Mouse (Mus musculus) forebrain, postnatal 0 days (tissue): Measurements from ENCODE around the gene Lysmd1. TPM values are rescaled to one million over a fixed set of nuclear protein-coding genes. Genes with fewer than 3 reads are reported as not detected.

Experiments
- ATAC-seq: fragments of 200-750 bp; cut with Nextera tagmentation; 2 replicates; pipeline ENCODE4 v1.8.0; 2017; ENCODE audit warnings: mild to moderate bottlenecking, moderate library complexity
- DNase-seq: peaks from one replicate; pipeline ENCODE4 v3.0.0-alpha.2; 2015
- H3K27ac ChIP-seq: fragments of 300-500 bp; sonication (generic); 2 replicates; pipeline ENCODE4 v1.5.1; 2014; ENCODE audit warnings: low read depth, mild to moderate bottlenecking, antibody characterized with exemption, low read length, moderate library complexity, mixed read lengths
- H3K27me3 ChIP-seq: fragments of 300-500 bp; sonication (generic); 2 replicates; pipeline ENCODE4 v1.6.1; 2014; ENCODE audit warnings: mild to moderate bottlenecking, low read length, mixed read lengths; ENCODE audit not compliant: insufficient read depth
- H3K36me3 ChIP-seq: fragments of 300-500 bp; sonication (generic); 2 replicates; pipeline ENCODE4 v1.6.1; 2014; ENCODE audit warnings: mild to moderate bottlenecking, moderate library complexity; ENCODE audit not compliant: insufficient read depth
- H3K4me1 ChIP-seq: fragments of 300-500 bp; sonication (generic); 2 replicates; pipeline ENCODE4 v1.6.1; 2014; ENCODE audit warnings: antibody characterized with exemption; ENCODE audit not compliant: insufficient read depth
- H3K4me2 ChIP-seq: fragments of 300-500 bp; sonication (generic); 2 replicates; pipeline ENCODE4 v1.6.1; 2014; ENCODE audit warnings: low read depth, mild to moderate bottlenecking, moderate library complexity
- H3K4me3 ChIP-seq: fragments of 300-500 bp; sonication (generic); 2 replicates; pipeline ENCODE4 v1.5.1; 2014; ENCODE audit warnings: low read depth, low read length, mixed read lengths
- H3K9ac ChIP-seq: fragments of 300-500 bp; sonication (generic); 2 replicates; pipeline ENCODE4 v1.6.1; 2014; ENCODE audit warnings: mild to moderate bottlenecking
- H3K9me3 ChIP-seq: fragments of 300-500 bp; sonication (generic); 2 replicates; pipeline ENCODE4 v1.6.1; 2016; ENCODE audit warnings: low read length
- CTCF ChIP-seq: sonication (generic); IDR thresholded peaks from 2 replicates; pipeline ENCODE4 v1.5.1; 2016; ENCODE audit warnings: antibody characterized with exemption, control low read depth, low read depth
- WGBS: fragments of 180-500 bp; shearing (Covaris S2); extraction: QIAGEN DNeasy Blood & Tissue Kit; methylation state at CpG from one replicate; pipeline ENCODE4 v1.1.7; 2014; 5-methylcytosine and 5-hydroxymethylcytosine counted together
- polyA plus RNA-seq: library from polyadenylated mRNA; unstranded; fragments of >200 nt; fragmentation: Nextera tagmentation; extraction: Ambion mirVana; gene quantifications from 2 replicates; pipeline ENCODE4 v1.2.1, GENCODE M21; 2015
- total RNA-seq: library from RNA; depleted of rRNA; stranded (reverse); fragments of >200 nt; gene quantifications from 2 replicates; pipeline ENCODE4 v1.2.3, GENCODE M21; 2014

Gene Lysmd1
- total and polyA plus RNA-seq, 2 experiments from 2014 or later: 39.2 to 45.8 TPM

DNA sequence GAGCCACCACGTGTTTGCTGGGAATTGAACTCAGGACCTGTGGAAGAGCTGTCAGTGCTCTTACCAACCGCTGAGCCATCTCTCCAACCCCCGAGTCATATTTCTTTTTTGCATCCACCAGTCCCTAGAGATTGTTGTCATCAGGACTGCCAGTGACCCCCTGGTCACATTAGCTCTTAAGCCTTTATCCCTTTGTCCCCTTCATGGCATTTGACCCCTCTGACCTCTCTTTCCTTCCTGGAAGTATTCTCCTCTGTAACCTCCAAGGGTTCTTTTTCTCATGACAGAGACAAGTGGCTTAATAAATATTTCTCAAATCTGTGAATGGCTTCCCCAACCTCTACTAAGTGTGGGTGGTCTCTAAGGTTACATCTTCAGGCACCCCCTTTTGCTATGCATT, 14.0 kb downstream of the Lysmd1 start:
- no peaks in the 10 kb centered on the region for H3K27me3 ChIP-seq
- no peak overlapping the region for H3K27ac ChIP-seq
- H3K4me1 ChIP-seq: no peaks in the 10 kb centered on the region
- no peak for TF ChIP-seq CTCF
- no peaks in the 10 kb centered on the region for H3K9me3 ChIP-seq
- no peaks in the 10 kb centered on the region for H3K36me3 ChIP-seq
- no peak overlapping the region for H3K4me3 ChIP-seq
- DNase-seq (no peak), ATAC-seq (no peak)
- WGBS: 66% methylated on average over 3 of the region's 3 CpGs
- H3K9ac ChIP-seq: no peak overlapping the region
- no peak overlapping the region for H3K4me2 ChIP-seq

DNA sequence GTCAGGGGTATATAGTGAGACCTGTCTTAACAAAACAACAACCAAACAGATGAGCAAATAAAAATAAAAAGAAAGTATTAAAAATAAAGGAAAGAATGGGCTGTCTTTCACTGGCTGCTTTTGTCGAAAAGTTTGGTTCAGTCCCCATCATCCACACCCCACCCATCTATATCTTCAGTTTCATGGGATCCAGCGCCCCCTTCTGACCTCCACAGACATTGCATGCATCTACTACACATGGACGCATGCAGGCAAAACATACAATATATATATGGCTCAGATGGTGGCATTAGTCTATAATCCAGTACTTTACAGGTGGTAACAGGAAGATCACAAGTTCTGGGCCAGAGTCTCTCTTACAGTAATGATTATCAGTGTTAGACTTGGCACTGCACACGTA, 20.0 kb downstream of the Lysmd1 start:
- Histone ChIP-seq H3K9me3 (no peaks in the 10 kb centered on the region), H3K4me1 (no peaks in the 10 kb centered on the region), H3K9ac (no peak overlapping the region), H3K27me3 (no peaks in the 10 kb centered on the region), H3K4me3 (no peak overlapping the region), H3K27ac (no peak overlapping the region), H3K4me2 (no peak overlapping the region), H3K36me3 (no peaks in the 10 kb centered on the region)
- 58% methylated on average over 4 of the region's 4 CpGs for WGBS
- DNase-seq (no peak), ATAC-seq (no peak; the same call in 1 of the 2 replicates)
- peak; percentile 55 for TF ChIP-seq CTCF

DNA sequence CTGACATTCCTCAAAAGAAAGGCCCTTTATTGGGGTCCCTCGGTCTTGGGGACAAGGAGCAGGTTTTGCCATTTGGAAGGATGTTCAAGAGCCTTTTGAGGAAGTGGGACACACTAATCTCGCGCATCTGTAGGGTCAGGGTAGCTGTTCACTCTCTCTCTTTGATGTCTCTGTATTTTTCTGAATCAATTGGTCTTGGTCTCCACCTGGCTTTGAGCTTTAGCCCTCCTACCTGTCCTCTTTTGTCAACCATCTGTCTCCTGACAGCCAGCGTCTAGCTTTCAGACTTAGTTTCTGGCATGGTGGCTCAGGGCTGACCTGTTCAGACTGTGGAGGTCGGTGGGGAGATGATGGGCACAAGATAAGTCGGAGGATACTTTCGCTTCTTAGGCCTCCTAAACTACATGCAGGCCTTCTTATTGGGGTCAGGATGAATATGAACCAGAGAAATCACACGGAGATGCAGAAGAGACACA, 25.7 kb downstream of the Lysmd1 start:
- Histone ChIP-seq H3K36me3 (peaks cover 5% of the 10 kb centered on the region; the same call in 1 of the 2 replicates), H3K9me3 (no peaks in the 10 kb centered on the region), H3K27me3 (no peaks in the 10 kb centered on the region), H3K27ac (0 out of 2 replicates have a peak overlapping the region, but pooled peaks have one; percentile 35), H3K4me3 (peak overlapping the region; percentile 95), H3K4me1 (peaks cover 19% of the 10 kb centered on the region), H3K4me2 (peak overlapping the region; percentile 80), H3K9ac (peak overlapping the region; percentile 84)
- 13% methylated on average over 8 of the region's 8 CpGs for WGBS
- ATAC-seq (no peak), DNase-seq (no peak)
- no peak for TF ChIP-seq CTCF

DNA sequence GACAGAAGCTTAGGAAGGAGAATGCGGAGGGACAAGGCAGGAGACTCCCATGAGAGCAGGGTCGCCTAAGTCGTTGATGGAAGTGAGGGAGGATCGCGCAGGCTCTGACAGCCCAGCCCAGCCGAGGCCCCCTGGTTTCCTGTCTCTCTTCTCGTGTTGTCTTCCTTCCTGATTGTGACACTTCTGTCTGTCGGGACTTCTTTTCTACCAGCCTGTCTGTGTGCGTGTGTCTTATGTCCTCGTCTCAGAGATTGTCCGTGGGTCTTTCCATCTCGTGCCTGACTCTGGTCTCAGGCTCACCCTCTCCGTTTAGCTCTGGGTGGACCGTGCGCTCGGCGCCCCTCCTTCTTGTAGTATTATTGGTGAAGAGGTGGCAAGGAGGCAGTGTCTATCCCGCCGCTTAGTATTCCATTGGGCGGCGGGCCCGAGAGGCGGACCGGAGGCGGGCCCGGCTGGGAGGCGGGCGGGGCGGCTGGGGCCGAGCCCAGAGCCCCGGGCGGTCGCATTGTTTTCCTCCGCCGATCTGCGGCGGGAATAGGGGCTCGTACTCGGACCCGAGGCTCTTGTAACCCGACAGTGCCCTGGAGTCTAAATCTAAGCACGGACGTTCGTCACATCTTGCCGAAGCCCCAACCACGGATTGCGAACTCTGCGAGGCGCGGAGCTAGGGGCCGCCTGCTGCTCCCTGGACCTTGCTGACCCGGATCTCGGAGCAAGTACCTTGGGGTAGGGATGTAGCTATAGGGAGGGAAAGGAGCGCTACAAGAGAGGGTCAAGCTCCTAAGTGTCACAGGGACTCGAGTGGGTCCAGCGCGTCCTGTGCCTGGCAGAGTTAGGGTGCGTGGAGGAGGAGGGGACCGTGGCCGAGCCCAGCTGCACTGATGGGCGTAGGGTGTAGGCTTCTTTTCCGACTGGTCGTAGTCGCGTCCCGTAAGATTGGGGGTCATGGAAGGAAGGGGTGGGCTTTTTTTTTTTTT, 26.4 kb downstream of the Lysmd1 start, which contains the start of gene Sema6c:
TSS of gene Sema6c (plus strand) at position 471 of the 977 bp plus-strand sequence.
- DNase-seq (peak; percentile 93), ATAC-seq (peak; percentile 98)
- H3K4me3 ChIP-seq: peak within 1 kb of the TSS; percentile 95
- no peak for TF ChIP-seq CTCF
- no peaks in the 10 kb centered on the region for H3K9me3 ChIP-seq
- peaks cover 19% of the 10 kb centered on the region for H3K4me1 ChIP-seq
- H3K9ac ChIP-seq: peak within 1 kb of the TSS; percentile 84
- no peaks in the 10 kb centered on the region for H3K27me3 ChIP-seq
- H3K27ac ChIP-seq: peak within 1 kb of the TSS; percentile 81
- H3K36me3 ChIP-seq: peaks cover 12% of the 10 kb centered on the region
- 2% methylated on average over 65 of the region's 66 CpGs for WGBS
- H3K4me2 ChIP-seq: peak within 1 kb of the TSS; percentile 80

DNA sequence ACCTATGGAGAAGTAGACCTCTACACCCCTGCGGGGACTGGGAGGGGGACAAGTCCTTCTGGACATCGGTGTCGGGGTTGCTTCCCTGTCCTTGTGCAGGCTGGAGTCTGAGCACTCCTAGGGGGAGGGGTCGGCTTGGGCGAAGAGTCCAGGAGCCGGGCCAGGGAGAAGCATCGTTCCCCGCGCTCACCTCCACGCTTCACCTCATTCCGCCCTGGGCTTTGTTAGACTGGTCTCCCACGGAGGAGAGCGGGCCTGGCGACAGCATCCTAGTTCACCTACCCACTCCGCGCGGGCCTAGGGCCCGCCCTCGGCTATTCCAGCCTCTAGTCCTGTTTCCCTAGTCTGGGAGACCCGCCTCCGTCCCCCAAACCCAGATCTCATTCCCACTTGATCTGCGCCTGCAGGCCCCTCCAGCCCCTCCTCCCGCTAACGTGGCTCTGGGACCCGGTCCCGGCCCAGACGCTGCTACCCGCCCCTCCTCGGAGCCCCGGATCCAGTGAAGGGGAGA, 27.2 kb downstream of the Lysmd1 start:
- ATAC-seq (peak; percentile 16), DNase-seq (peak; percentile 59)
- Histone ChIP-seq H3K4me3 (peak overlapping the region; percentile 95), H3K9me3 (no peaks in the 10 kb centered on the region), H3K9ac (peak overlapping the region; percentile 84), H3K27ac (peak overlapping the region; percentile 81), H3K36me3 (peaks cover 20% of the 10 kb centered on the region), H3K27me3 (no peaks in the 10 kb centered on the region), H3K4me1 (peaks cover 19% of the 10 kb centered on the region), H3K4me2 (peak overlapping the region; percentile 80)
- 1% methylated on average over 30 of the region's 30 CpGs for WGBS
- no peak for TF ChIP-seq CTCF

DNA sequence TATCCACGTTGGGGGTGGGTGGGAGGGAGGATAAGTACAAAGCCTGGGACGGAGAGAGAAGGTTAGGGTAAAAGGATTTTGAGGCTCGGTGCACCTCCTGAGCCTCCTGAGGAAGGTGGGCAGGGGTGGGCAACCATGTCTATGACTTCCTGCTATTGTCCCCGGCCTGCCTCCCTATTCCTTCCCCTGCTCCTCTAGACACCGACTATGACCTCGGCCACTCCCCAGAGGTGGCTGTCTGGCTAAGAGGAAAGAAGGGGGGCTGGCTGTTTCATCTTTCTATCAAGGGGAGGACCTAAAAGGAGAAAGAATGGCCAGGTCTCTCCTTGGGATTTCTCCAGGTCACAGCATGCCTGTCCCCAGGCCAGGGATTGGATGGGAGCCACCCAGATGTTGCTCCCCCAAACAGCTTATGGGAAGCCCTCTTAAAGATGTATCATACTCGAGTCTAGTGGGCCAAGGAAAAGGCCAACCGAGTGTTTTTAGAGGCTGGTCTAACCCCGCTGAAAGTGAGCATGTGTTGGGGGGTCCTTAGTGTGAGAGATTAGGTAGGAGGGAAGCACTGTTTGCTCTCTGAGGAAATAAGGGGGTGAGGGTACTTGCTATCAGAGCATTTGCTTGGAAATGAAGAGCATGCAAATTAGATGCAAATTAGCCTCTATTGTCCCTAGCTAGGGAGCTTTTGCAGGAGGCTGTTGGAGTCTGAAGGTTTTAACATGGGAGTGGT, 27.9 kb downstream of the Lysmd1 start:
- Histone ChIP-seq H3K9me3 (no peaks in the 10 kb centered on the region), H3K27ac (peak overlapping the region; percentile 81), H3K4me1 (peaks cover 19% of the 10 kb centered on the region), H3K4me2 (peak overlapping the region; percentile 80), H3K4me3 (peak overlapping the region; percentile 95), H3K9ac (peak overlapping the region; percentile 84), H3K27me3 (no peaks in the 10 kb centered on the region), H3K36me3 (peaks cover 27% of the 10 kb centered on the region)
- TF ChIP-seq CTCF: no peak
- DNase-seq (peak; percentile 55), ATAC-seq (no peak; the same call in 1 of the 2 replicates)
- 6% methylated on average over 9 of the region's 9 CpGs for WGBS
